Mouse (Mus musculus) MEL (cell line): ENCODE measurements around the gene Zfp868.

Experiments
- BHLHE40 ChIP-seq: IDR thresholded peaks from 2 replicates; pipeline ENCODE4 v1.6.1; 2012; ENCODE audit warnings: low read depth, mild to moderate bottlenecking, inconsistent platforms, low read length, improper control_type of control experiment, borderline replicate concordance
- CTCF ChIP-seq, 3 experiments: IDR thresholded peaks in 2 of 3; conservative IDR thresholded peaks in 1 of 3; 2 replicates each; pipeline ENCODE4 v1.5.1; 2011 to 2012; ENCODE audit warnings: low read length in 3 of 3, low read depth in 2 of 3, mild to moderate bottlenecking in 2 of 3, improper control_type of control experiment in 1 of 3, inconsistent platforms in 1 of 3, mixed read lengths in 1 of 3, moderate library complexity in 1 of 3; ENCODE audit not compliant: control insufficient read depth in 1 of 3, insufficient read depth in 1 of 3, poor library complexity in 1 of 3, severe bottlenecking in 1 of 3
- EP300 ChIP-seq, 2 experiments: IDR thresholded peaks; 2 replicates each; pipeline ENCODE4 v1.6.1; 2011; ENCODE audit warnings: improper control_type of control experiment in 2 of 2, low read length in 2 of 2, low read depth in 1 of 2, mild to moderate bottlenecking in 1 of 2
- GATA1 ChIP-seq: IDR thresholded peaks from 2 replicates; pipeline ENCODE4 v1.6.1; 2011; ENCODE audit warnings: low read depth, low read length, improper control_type of control experiment
- KAT2A ChIP-seq: conservative IDR thresholded peaks from 2 replicates; pipeline ENCODE4 v1.6.1; 2012; ENCODE audit warnings: low read depth, low read length, improper control_type of control experiment, inconsistent platforms
- MAZ ChIP-seq: IDR thresholded peaks from 2 replicates; pipeline ENCODE4 v1.6.1; 2012; ENCODE audit warnings: low read depth, mild to moderate bottlenecking, inconsistent platforms, low read length, improper control_type of control experiment
- MEF2A ChIP-seq: IDR thresholded peaks from 2 replicates; pipeline ENCODE4 v1.6.1; 2014; ENCODE audit warnings: low read depth, mild to moderate bottlenecking, inconsistent platforms, low read length, improper control_type of control experiment; ENCODE audit not compliant: poor library complexity, insufficient replicate concordance, severe bottlenecking; ENCODE audit errors: extremely low read depth
- POLR2A ChIP-seq, 2 experiments: IDR thresholded peaks; 2 replicates each; pipeline ENCODE4 v1.6.1; 2011 to 2012; ENCODE audit warnings: low read length in 2 of 2, mild to moderate bottlenecking in 2 of 2, control low read depth in 1 of 2, improper control_type of control experiment in 1 of 2, low read depth in 1 of 2, moderate library complexity in 1 of 2; ENCODE audit not compliant: control insufficient read depth in 1 of 2, insufficient read depth in 1 of 2, poor library complexity in 1 of 2
- SMC3 ChIP-seq: IDR thresholded peaks from 2 replicates; pipeline ENCODE4 v1.6.1; 2011; ENCODE audit warnings: low read depth, low read length, improper control_type of control experiment

DNA sequence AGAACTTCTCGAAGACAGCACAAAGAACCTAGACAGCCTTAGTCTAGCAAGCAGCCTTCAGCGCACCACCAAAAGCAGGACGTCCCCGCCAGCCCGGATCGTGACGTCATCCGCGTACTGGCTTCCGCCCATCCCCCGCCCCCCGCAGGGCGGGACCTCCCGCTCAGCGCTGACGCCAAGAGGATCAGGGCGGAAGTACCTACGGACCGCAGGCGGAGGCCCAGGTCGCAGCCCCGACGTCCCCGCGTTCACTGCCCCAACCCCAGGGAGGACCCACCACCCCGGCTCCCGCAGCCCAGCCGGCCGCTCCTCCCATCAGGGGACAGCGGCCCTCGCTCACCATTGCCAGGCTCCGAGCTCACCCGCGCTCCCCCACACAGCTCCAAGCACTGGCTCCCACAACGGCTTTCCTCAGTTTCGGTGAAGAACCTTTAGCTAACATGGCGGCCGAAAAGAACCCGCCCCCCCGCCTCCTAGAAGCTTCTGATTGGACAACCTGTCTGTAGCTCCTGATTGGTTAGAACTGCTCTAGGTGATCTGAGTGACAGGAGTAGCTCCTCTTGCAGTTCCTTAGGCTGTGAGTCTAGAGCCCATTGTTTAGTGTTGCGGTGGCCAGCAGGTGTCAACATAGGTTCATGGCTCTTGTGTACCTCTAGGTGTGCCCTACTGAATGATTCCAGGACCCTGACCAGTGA is at the start of gene Zfp868:
- TF ChIP-seq MEF2A (no peak), KAT2A (no peak; the same call in 1 of the 2 replicates), MAZ (peak; percentile 69; the same call in 1 of the 2 replicates), POLR2A (IDR thresholded peaks at IDR 0.05; ENCODE audit: control insufficient read depth in 1 of 2, insufficient read depth in 1 of 2, low read depth in 1 of 2, low read length in 2 of 2, poor library complexity in 1 of 2) (peak; percentile 85 to 92; a peak in 3 of 4 replicates), EP300 (IDR thresholded peaks at IDR 0.05; ENCODE audit: low read depth in 1 of 2, low read length in 2 of 2) (no peak), CTCF (IDR thresholded peaks at IDR 0.05 in 2 of 3, conservative IDR thresholded peaks at IDR 0.05 in 1 of 3; ENCODE audit: control insufficient read depth in 1 of 3, insufficient read depth in 1 of 3, low read depth in 2 of 3, low read length in 3 of 3, poor library complexity in 1 of 3, severe bottlenecking in 1 of 3) (peak; percentile 34 to 78 (median 55)), GATA1 (no peak), SMC3 (peak; percentile 67), BHLHE40 (no peak)
